Mouse (Mus musculus): ENCODE results near the gene Gm10142.
"Not testable (repeated sequence)": the region's sequence is repeated elsewhere in the genome, so short reads cannot be mapped to it uniquely, and the experiment has no call there.

The Gm10142 gene

DNA sequence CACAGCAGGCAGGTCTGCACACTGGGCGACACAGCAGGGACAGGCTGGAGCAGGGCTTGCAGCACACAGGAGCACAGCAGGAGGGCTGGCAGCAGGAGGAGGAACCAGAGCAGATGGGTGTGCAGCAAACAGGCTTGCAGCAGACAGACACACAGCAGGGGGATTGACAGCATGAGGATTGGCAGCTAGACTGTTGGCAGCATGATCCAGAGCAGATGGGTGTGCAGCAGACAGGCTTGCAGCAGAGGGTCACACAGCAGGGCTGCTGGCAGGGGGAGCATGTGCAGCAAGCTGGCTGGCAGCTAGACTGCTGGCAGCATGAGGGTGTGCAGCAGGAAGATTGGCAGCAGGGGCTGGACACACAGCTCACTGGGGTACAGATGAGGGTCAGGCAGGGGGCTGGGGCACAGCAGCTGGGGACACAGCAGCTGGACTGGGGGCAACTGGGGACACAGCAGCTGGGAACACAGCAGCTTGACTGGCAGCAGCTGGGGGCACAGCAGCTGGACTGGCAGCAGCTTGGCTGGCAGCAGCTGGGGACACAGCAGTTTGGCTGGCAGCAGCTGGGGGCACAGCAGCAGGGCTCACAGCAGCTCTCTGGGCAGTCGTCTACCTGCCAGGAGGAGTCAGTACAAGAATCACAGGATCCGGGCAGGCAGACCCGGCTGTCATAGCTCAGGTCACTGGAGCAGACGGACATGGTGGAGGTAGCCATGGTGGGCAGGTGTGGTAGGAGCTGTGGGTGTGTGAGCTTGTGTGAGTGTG is 26.5 kb downstream of the Gm10142 start, which contains the start of gene Gm18596:
Gene Gm18596, minus strand, starts transcription at position 715 of the 765 bp plus-strand sequence.
- not testable (repeated sequence) for DNase-seq

DNA sequence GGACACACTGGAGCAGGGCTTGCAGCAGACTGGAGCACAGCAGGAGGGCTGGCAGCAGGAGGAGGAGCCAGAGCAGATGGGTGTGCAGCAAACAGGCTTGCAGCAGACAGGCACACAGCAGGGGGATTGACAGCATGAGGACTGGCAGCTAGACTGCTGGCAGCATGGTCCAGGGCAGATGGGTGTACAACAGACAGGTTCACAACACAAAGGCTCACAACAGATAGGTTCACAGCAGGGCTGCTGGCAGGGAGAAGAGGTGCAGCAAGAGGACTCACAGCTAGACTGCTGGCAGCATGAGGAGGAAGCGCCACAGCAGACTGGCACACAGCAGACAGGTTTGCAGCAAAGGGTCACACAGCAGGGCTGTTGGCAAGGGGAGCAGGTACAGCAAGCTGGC is 35.1 kb downstream of the Gm10142 start:
- DNase-seq: not testable (repeated sequence)

GRCm38 (mm10) chr10:77751254-77751653 is 35.6 kb downstream of the Gm10142 start, which contains the start of gene Gm9736:
Gm9736 (minus strand) TSS chr10:77751354.
- DNase-seq: not testable (repeated sequence)

- not testable (repeated sequence) for DNase-seq
These were observed 36.7 kb downstream of the Gm10142 start for GRCm38 (mm10) chr10:77752312-77752711.

DNA sequence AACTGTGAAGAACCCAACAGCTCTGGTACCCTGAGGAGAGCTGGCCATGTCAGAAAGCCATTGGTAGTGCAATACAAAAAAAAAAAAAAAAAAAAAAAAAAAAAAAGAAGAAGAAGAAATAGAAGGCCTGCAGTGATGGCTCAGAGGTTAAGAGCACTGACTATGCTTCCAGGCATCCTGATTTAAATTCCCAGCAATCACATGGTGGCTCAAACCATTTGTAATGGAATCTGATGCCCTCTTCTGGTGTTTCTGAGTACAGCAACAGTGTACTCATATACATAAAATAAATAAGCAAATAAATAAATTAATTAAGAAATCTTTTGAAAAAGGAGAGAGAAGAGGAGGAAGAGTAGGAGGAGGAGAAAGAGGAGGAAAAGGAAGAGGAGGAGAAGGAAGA is 37.8 kb downstream of the Gm10142 start:
- no peak for DNase-seq

GRCm38 (mm10) chr10:77759582-77759981 is 44.0 kb downstream of the Gm10142 start, which contains the start of gene Gm3233:
Gm3233 (minus strand) TSS chr10:77759682.
- not testable (repeated sequence) for DNase-seq
